Mouse (Mus musculus) G1E (cell line): ENCODE results near the gene Sparc. TPM values are rescaled to one million over a fixed set of nuclear protein-coding genes. Genes with fewer than 3 reads are reported as not detected.

Source experiments
- ATAC-seq: 2 replicates; pipeline ENCODE4 v1.8.0; 2016; ENCODE audit warnings: mild to moderate bottlenecking; ENCODE audit not compliant: insufficient number of reproducible peaks, poor library complexity, low FRiP score, severe bottlenecking; ENCODE audit errors: extremely low read depth
- DNase-seq: peaks from one replicate; pipeline ENCODE4 v3.0.0; 2012; ENCODE audit warnings: low spot score
- H3K27me3 ChIP-seq: 2 replicates; pipeline ENCODE4 v1.6.1; 2012; ENCODE audit warnings: mild to moderate bottlenecking, low read length, inconsistent platforms; ENCODE audit not compliant: insufficient read depth
- H3K36me3 ChIP-seq: replicated peaks from 2 replicates; pipeline ENCODE3; 2012; ENCODE audit warnings: mild to moderate bottlenecking, inconsistent platforms
- H3K4me1 ChIP-seq: 2 replicates; pipeline ENCODE4 v1.6.1; 2012; ENCODE audit warnings: low read depth, low read length, inconsistent platforms, mixed read lengths; ENCODE audit not compliant: insufficient read depth
- H3K4me3 ChIP-seq: 2 replicates; pipeline ENCODE4 v1.5.1; 2012; ENCODE audit warnings: low read depth, mild to moderate bottlenecking, inconsistent platforms, low read length, moderate library complexity, mixed read lengths
- H3K9me3 ChIP-seq: replicated peaks from 2 replicates; pipeline ENCODE4 v1.6.1; 2012; ENCODE audit warnings: inconsistent platforms
- CTCF ChIP-seq: IDR thresholded peaks from 2 replicates; pipeline ENCODE4 v1.5.1; 2012; ENCODE audit warnings: low read depth, low read length, inconsistent platforms, mixed read lengths
- GATA1 ChIP-seq: IDR thresholded peaks from 2 replicates; pipeline ENCODE4 v1.6.1; 2012; ENCODE audit warnings: borderline replicate concordance, low read length, inconsistent platforms, mixed read lengths
- GATA2 ChIP-seq: IDR thresholded peaks from 2 replicates; pipeline ENCODE4 v1.6.1; 2012; ENCODE audit warnings: low read depth, low read length, inconsistent platforms, borderline replicate concordance
- POLR2AphosphoS5 ChIP-seq: IDR thresholded peaks from 2 replicates; pipeline ENCODE4 v1.6.1; 2012; ENCODE audit warnings: low read depth, low read length, inconsistent platforms; ENCODE audit not compliant: insufficient replicate concordance
- TAL1 ChIP-seq: conservative IDR thresholded peaks from 2 replicates; pipeline ENCODE4 v1.6.1; 2012; ENCODE audit warnings: low read depth, low read length, inconsistent platforms, mixed read lengths
- polyA plus RNA-seq: library from polyadenylated mRNA; stranded (reverse); fragments of >175 nt; gene quantifications from 2 replicates; pipeline ENCODE4 v1.2.3, GENCODE M21; 2012
- total RNA-seq, 2 experiments: library from RNA; stranded (forward) in 1 of 2; stranded (reverse) in 1 of 2; fragments of 200-1000 nt in 1 of 2; fragments of >200 nt in 1 of 2; fragmentation: Nextera tagmentation in 1 of 2; gene quantifications; 2 replicates each; pipeline ENCODE4 v1.2.3; 2014 to 2017

Gene Sparc
- total and polyA plus RNA-seq, 3 experiments = 0.82 TPM; not detected in 2

DNA sequence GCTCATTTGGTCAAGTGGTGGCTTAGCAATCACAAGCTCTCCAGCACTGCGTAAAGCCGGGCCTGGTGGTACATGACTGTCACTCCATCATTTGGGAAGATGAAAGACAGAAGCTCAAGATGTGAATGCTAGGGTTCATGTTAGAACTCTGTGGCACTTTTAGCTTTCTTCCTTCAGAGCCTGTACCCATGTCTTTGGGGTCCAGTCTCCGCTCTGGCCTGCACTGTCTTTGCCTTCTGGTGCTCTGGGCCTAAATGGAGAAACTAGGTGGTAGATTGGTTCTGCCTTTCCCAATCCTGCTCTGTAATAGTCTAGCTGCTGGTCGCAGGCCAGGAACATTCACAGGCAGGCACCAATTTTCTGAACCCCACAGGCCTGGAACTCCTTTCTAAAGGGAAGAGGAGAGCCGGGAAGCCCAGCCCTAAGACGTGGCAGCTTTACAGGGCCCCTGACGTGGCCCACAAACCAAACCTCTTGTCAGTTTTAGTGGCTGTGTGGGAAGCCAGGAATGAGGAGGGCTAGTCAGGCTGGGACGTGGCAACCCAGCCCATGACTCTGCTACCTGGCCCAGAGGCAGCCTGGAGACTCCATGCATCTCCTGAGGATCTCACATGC, 1.9 kb upstream of the Sparc start:
- no peak for DNase-seq
- no peak overlapping the region for H3K4me3 ChIP-seq

DNA sequence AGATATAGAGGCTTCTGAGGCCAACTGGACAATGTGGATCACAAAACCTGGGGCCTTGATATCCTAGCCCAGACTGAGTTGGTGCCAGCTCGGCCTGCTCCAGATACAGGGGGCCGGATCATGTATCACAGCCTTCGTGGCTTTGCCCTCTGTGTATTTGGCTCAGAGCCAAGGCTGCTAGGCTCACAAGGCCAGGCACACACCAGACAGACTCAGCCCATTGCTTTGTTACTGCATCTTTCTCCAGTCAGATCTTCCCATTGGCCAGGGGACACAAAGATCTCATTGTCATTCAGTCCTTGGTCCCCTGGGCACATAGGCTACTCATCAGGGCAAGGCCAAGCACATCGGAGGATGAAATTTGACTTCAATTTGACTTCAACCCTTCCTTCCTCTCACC, 773 bp upstream of the Sparc start:
- no peak for DNase-seq
- no peak for ATAC-seq
- no peaks in the 10 kb centered on the region for H3K36me3 ChIP-seq
- peaks cover 50% of the 10 kb centered on the region for H3K27me3 ChIP-seq
- TF ChIP-seq CTCF (no peak), GATA2 (no peak), POLR2AphosphoS5 (no peak), TAL1 (no peak), GATA1 (no peak)
- H3K9me3 ChIP-seq = no peaks in the 10 kb centered on the region
- H3K4me3 ChIP-seq = no peak overlapping the region
- H3K4me1 ChIP-seq = no peaks in the 10 kb centered on the region

More for the DNA sequence above, 1.9 kb upstream of the Sparc start:
- TF ChIP-seq CTCF (no peak), POLR2AphosphoS5 (no peak), TAL1 (no peak), GATA1 (no peak), GATA2 (no peak)
- no peaks in the 10 kb centered on the region for H3K36me3 ChIP-seq
- H3K9me3 ChIP-seq = no peaks in the 10 kb centered on the region
- H3K27me3 ChIP-seq = peaks cover 39% of the 10 kb centered on the region
- no peaks in the 10 kb centered on the region for H3K4me1 ChIP-seq
- ATAC-seq = no peak

DNA sequence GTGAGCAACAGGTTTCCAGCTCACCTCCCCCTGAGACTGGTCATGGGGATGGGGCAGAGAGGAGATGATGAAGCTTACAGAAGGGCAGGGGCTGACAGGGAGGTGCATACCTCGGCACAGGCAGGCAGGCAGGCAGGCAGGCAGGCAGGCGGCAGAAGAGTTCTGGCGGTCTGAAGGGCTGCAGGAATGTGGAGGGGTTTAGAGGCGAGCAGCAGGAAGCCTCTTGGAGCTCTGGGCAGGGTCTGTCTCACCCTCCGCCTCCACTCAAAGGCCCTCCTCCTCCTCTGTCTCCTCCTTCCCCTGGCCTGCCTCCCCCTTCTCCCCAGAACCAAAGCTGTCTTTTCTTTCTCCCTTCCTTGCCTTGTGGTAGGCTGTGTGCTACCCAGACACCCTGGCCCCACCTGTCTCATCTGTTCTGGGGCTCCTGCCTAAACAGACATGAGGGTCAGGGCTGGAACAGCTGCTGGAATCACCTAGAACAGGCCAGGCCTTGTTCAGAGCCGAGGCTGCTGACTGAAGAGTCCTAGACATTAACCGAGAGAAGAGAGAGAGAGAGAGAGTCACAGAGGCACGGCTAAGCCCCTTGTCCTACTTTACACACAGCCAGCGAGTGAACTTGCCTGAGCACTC, 3.2 kb downstream of the Sparc start:
- ATAC-seq = no peak
- H3K36me3 ChIP-seq = no peaks in the 10 kb centered on the region
- H3K9me3 ChIP-seq = no peaks in the 10 kb centered on the region
- TF ChIP-seq POLR2AphosphoS5 (no peak), CTCF (no peak), TAL1 (no peak), GATA1 (no peak), GATA2 (no peak)
- H3K4me1 ChIP-seq = no peaks in the 10 kb centered on the region
- no peak for DNase-seq
- no peak overlapping the region for H3K4me3 ChIP-seq
- peaks cover 53% of the 10 kb centered on the region for H3K27me3 ChIP-seq

DNA sequence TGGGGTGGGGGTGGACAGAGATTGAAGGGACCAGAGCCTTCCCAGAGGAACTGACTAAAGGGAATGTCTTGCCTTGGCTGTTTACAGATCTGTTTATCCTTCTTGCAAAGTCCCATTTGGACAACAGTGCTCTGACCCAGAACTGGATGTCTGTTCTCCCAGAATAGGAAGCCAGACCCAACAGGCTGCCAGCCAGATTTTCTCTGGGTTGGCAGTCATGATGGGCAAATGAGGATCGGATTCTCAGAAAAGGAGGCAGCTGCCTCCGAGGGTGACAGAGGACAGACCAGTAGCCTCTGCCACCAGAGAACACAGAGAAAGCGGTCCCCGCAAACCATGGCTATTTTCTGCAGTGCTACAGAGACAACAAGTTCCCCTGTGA, 3.7 kb downstream of the Sparc start:
- no peak for TF ChIP-seq POLR2AphosphoS5
- TF ChIP-seq CTCF = no peak
- no peak for TF ChIP-seq GATA2
- TF ChIP-seq TAL1 = no peak
- TF ChIP-seq GATA1 = no peak
- peaks cover 49% of the 10 kb centered on the region for H3K27me3 ChIP-seq
- H3K4me3 ChIP-seq = no peak overlapping the region
- no peaks in the 10 kb centered on the region for H3K4me1 ChIP-seq
- H3K9me3 ChIP-seq = no peaks in the 10 kb centered on the region
- no peak for ATAC-seq
- DNase-seq = no peak
- H3K36me3 ChIP-seq = no peaks in the 10 kb centered on the region

GRCm38 (mm10) chr11:55418704-55419061, 4.3 kb downstream of the Sparc start:
- Histone ChIP-seq H3K4me1 (no peaks in the 10 kb centered on the region), H3K9me3 (no peaks in the 10 kb centered on the region), H3K27me3 (peaks cover 46% of the 10 kb centered on the region), H3K4me3 (no peak overlapping the region), H3K36me3 (no peaks in the 10 kb centered on the region)
- no peak for ATAC-seq
- no peak for TF ChIP-seq CTCF
- TF ChIP-seq GATA1 = no peak
- TF ChIP-seq TAL1 = no peak
- no peak for TF ChIP-seq POLR2AphosphoS5
- TF ChIP-seq GATA2 = no peak
- DNase-seq = no peak

DNA sequence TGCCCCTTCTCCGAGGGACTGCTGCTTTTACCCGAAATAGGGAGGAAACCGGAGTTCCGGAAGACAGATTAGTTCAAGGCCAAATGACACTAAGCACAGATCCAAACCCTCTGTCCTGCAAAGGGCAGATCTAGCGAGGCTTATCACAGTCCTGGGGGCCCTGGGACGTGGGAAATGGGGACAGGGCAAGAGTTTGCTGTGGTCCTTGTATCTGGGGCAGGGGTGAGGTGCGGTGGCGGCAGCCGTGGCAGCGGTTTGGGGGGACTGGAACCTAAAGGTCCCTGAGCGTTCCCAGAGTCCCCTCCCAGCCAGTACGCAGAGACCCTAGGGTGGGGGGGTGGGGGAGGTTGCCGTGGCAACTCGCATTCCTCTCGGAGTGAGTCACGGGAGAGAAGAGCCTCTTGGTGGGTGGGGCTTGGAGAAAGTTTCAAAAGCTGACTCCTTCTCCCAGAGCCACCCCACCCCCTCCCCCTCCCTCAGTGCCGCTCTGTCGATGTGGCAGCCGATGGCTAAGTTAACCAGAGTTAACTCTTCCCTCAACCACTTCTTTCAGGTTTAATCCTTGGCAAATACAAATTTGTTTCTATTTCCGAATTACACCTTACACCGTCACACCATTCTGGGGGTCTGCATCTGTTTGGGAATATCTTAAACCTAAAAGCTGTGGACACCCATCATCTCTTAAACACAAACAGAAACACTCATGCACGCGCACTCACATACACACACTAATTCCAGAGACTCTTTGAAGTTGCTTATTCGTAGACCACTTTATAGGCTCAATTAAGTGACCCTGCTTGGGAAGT, 4.9 kb downstream of the Sparc start:
- H3K36me3 ChIP-seq = no peaks in the 10 kb centered on the region
- DNase-seq (no peak), ATAC-seq (no peak)
- H3K27me3 ChIP-seq = peaks cover 45% of the 10 kb centered on the region
- H3K9me3 ChIP-seq = no peaks in the 10 kb centered on the region
- no peak for TF ChIP-seq POLR2AphosphoS5
- TF ChIP-seq CTCF = no peak
- no peak for TF ChIP-seq GATA1
- no peak for TF ChIP-seq GATA2
- no peak for TF ChIP-seq TAL1
- no peak overlapping the region for H3K4me3 ChIP-seq
- no peaks in the 10 kb centered on the region for H3K4me1 ChIP-seq
